Mouse (Mus musculus) lung, postnatal 0 days (tissue): ENCODE results near the gene Prkx. TPM values are rescaled to one million over a fixed set of nuclear protein-coding genes. Genes with fewer than 3 reads are reported as not detected.

Experiments used
- ATAC-seq: fragments of 200-750 bp; cut with Nextera tagmentation; 2 replicates; pipeline ENCODE4 v1.8.0; 2017; ENCODE audit warnings: moderate library complexity
- DNase-seq: peaks from one replicate; pipeline ENCODE4 v3.0.0-alpha.2; 2016; ENCODE audit warnings: low spot score
- H3K27ac ChIP-seq: fragments of 300-500 bp; sonication (generic); 2 replicates; pipeline ENCODE4 v1.5.1; 2014; ENCODE audit warnings: antibody characterized with exemption, mild to moderate bottlenecking, low read length, mixed read lengths
- H3K27me3 ChIP-seq: fragments of 300-500 bp; sonication (generic); replicated peaks from 2 replicates; pipeline ENCODE4 v1.6.1; 2014; ENCODE audit warnings: low read length, mixed read lengths; ENCODE audit not compliant: insufficient read depth
- H3K36me3 ChIP-seq: fragments of 300-500 bp; sonication (generic); 2 replicates; pipeline ENCODE4 v1.6.1; 2014; ENCODE audit warnings: low read length, mixed read lengths; ENCODE audit not compliant: insufficient read depth
- H3K4me1 ChIP-seq: fragments of 300-500 bp; sonication (generic); 2 replicates; pipeline ENCODE4 v1.6.1; 2014; ENCODE audit warnings: antibody characterized with exemption, low read depth, low read length, mixed read lengths; ENCODE audit not compliant: insufficient read depth
- H3K4me2 ChIP-seq: fragments of 300-500 bp; sonication (generic); replicated peaks from 2 replicates; pipeline ENCODE4 v1.6.1; 2014; ENCODE audit warnings: low read depth, mild to moderate bottlenecking, low read length, moderate library complexity, mixed read lengths
- H3K4me3 ChIP-seq: fragments of 300-500 bp; sonication (generic); 2 replicates; pipeline ENCODE4 v1.5.1; 2014; ENCODE audit warnings: low read depth, low read length
- H3K9ac ChIP-seq: fragments of 300-500 bp; sonication (generic); replicated peaks from 2 replicates; pipeline ENCODE4 v1.6.1; 2014; ENCODE audit warnings: low read depth, mild to moderate bottlenecking
- H3K9me3 ChIP-seq: fragments of 300-500 bp; sonication (generic); 2 replicates; pipeline ENCODE4 v1.6.1; 2016; ENCODE audit warnings: low read length, mixed read lengths
- CTCF ChIP-seq: IDR thresholded peaks from 2 replicates; pipeline ENCODE4 v1.5.1; 2016; ENCODE audit warnings: antibody characterized with exemption, mild to moderate bottlenecking
- EP300 ChIP-seq: IDR thresholded peaks from 2 replicates; pipeline ENCODE4 v1.6.1; 2016; ENCODE audit warnings: antibody characterized with exemption, mild to moderate bottlenecking, control low read depth
- WGBS: fragments of 180-500 bp; shearing (Covaris S2); extraction: QIAGEN DNeasy Blood & Tissue Kit; methylation state at CpG from one replicate; pipeline ENCODE4 v1.1.7; 2014; 5-methylcytosine and 5-hydroxymethylcytosine counted together
- polyA plus RNA-seq: library from polyadenylated mRNA; unstranded; fragments of >200 nt; fragmentation: Nextera tagmentation; extraction: Ambion mirVana; gene quantifications from 2 replicates; pipeline ENCODE4 v1.2.1, GENCODE M21; 2015

The Prkx gene
- polyA plus RNA-seq: 17.5 and 19.6 TPM in 2 replicates

DNA sequence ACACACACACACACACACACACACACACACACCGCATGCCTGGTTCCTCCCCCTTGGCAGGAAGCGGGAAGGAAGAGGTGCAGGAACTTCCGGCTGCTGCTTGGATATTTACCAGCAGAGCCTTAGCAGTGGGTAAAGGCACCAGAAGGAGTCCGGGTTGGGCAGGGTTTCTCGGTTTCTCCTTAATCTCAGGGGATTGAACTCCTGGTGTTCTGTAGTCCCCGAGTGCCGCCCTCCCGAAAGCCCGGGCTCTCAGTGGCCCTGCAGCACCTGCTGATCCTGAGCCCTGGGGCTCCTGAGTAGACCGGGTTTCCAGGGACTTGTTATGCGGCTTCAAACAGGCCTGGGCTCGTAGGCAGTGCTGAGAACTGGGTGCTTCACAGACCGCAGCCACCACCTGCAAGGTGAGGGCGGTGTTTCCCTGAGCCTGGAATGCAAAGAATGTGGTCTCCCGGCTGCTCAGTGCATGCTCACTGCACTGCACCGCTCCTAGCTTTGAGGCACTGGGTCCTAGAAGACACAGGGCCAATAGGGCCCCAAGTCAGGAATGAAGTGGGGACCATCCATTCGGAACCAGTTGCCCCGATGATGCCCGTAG lies at the start of gene Prkx:
TSS of gene Prkx (minus strand) at position 41 of the 598 bp plus-strand sequence.
- Histone ChIP-seq H3K9me3 (no peaks in the 10 kb centered on the region), H3K9ac (peak within 1 kb of the TSS; percentile 55), H3K27ac (peak within 1 kb of the TSS; percentile 88), H3K4me2 (peak within 1 kb of the TSS; percentile 55), H3K4me3 (peak within 1 kb of the TSS; percentile 66), H3K4me1 (no peaks in the 10 kb centered on the region), H3K27me3 (no peaks in the 10 kb centered on the region), H3K36me3 (no peaks in the 10 kb centered on the region)
- DNase-seq: peak; percentile 71
- TF ChIP-seq CTCF (no peak), EP300 (0 out of 2 replicates have a peak, but pooled peaks have one; percentile 42)
- WGBS: 18% methylated on average over 14 of the region's 19 CpGs
- peak; percentile 74 for ATAC-seq

DNA sequence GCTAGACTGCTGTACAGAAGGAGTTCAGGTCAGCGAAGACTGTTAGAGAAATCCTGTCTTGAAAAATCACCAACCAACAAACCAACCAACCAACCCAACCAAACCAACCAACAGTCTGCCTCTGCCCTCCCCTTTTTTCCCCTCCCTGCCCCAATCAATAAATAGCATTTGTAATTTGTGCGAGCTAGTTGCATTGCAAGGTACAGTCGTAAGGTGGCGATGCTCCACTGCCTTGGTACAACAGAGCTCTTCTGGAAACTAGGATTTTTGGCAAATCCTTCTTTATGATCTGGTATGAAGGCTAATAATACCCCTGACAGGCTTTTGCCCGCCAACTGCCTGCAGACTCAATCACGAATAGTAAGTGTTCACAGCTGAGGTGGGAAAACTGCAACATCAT lies 16.0 kb upstream of the Prkx start:
- no peak for ATAC-seq
- no peaks in the 10 kb centered on the region for H3K27me3 ChIP-seq
- no peak overlapping the region for H3K4me2 ChIP-seq
- TF ChIP-seq CTCF (peak; percentile 33), EP300 (no peak)
- no peak overlapping the region for H3K4me3 ChIP-seq
- H3K9ac ChIP-seq: no peak overlapping the region
- H3K9me3 ChIP-seq: no peaks in the 10 kb centered on the region
- H3K27ac ChIP-seq: no peak overlapping the region
- H3K4me1 ChIP-seq: no peaks in the 10 kb centered on the region
- 51% methylated on average over 6 of the region's 6 CpGs for WGBS
- no peaks in the 10 kb centered on the region for H3K36me3 ChIP-seq
- DNase-seq: no peak

DNA sequence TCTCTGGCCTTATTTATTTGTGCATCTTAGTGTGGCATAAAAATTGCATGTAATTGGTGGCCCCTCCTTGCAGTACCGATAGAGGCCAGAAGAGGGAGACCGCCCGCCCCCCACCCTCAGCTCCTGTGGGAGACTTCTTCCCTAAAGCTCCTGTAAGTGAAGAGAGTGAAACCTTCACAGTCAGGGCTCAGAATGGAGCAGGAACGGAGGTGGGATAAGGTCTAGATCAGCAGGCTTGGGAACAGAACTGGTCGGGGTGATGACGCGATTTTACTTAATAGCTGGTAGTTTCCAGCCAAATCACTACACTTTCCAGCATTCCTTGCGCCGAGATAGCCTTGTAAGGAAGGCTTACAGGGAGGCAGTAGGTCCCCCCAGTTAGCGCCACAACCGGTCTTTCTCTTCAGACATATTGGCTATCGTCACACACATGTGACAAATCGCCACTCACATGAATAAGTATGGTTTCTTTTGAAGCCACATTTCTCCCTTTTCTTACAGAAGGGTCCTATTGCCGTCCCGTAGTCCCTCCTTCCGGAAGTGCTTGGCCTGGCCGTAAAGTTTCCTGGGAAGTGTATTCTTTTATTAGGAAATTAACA lies 14.6 kb upstream of the Prkx start:
- no peaks in the 10 kb centered on the region for H3K9me3 ChIP-seq
- 0 out of 2 replicates have a peak overlapping the region, but pooled peaks have one; percentile 16 for H3K9ac ChIP-seq
- no peaks in the 10 kb centered on the region for H3K36me3 ChIP-seq
- DNase-seq (peak; percentile 60), ATAC-seq (peak; percentile 84)
- 14% methylated on average over 17 of the region's 17 CpGs for WGBS
- no peaks in the 10 kb centered on the region for H3K4me1 ChIP-seq
- TF ChIP-seq EP300 (no peak), CTCF (peak; percentile 81)
- H3K27ac ChIP-seq: peak overlapping the region; percentile 69
- H3K4me2 ChIP-seq: peak overlapping the region; percentile 47
- no peaks in the 10 kb centered on the region for H3K27me3 ChIP-seq
- H3K4me3 ChIP-seq: peak overlapping the region; percentile 42

DNA sequence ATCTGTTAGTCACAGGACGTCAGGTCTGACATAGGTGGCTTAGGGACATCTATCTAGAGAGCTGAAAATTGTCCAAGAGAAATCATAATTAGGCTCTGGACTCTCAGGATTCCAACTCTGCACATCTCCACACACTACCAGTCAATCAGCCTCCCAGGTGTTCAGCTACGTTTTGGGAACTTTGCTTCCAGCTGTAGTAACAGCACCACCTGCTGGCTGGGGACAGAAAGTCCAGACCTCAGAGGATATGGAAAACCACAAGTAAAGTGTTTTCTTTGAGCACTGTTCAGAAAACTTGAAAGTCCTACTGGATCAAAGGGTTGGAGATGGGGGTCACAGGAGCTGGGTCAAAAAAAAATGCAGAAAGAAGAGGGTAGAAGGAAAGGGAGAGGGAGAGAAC lies 12.5 kb upstream of the Prkx start:
- no peak overlapping the region for H3K9ac ChIP-seq
- whole genome bisulfite sequencing: 21% methylated on average over 2 of the region's 2 CpGs
- no peak overlapping the region for H3K27ac ChIP-seq
- no peaks in the 10 kb centered on the region for H3K4me1 ChIP-seq
- no peak overlapping the region for H3K4me3 ChIP-seq
- no peaks in the 10 kb centered on the region for H3K9me3 ChIP-seq
- TF ChIP-seq CTCF (peak; percentile 76), EP300 (no peak)
- DNase-seq (peak; percentile 51), ATAC-seq (no peak)
- H3K27me3 ChIP-seq: no peaks in the 10 kb centered on the region
- no peaks in the 10 kb centered on the region for H3K36me3 ChIP-seq
- no peak overlapping the region for H3K4me2 ChIP-seq

DNA sequence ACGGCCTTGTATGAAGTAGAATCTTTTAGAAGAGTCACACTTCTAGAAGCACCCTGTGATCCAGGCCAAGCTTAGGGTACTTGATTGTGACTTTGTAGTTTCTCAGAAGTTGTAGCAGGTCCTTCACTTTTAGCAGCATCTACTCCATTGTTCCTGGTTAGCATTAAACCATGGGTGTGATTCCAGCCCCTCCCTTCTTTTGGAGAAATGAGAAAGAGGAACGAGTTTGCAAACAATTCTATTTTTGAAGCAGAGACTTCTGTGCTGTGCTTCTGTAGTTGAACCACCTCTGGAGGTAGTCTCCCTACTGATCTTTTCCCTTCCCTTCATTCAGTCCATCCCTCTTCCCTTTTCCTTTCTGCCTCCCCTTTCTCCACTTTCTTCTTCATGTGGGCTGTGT lies 6.2 kb upstream of the Prkx start:
- H3K4me2 ChIP-seq: no peak overlapping the region
- no peak overlapping the region for H3K4me3 ChIP-seq
- 71% methylated on average over 2 of the region's 2 CpGs for WGBS
- H3K9ac ChIP-seq: no peak overlapping the region
- no peak for DNase-seq
- H3K36me3 ChIP-seq: no peaks in the 10 kb centered on the region
- ATAC-seq: no peak
- TF ChIP-seq EP300: no peak
- no peak for TF ChIP-seq CTCF
- no peak overlapping the region for H3K27ac ChIP-seq
- no peaks in the 10 kb centered on the region for H3K27me3 ChIP-seq
- H3K4me1 ChIP-seq: no peaks in the 10 kb centered on the region
- no peaks in the 10 kb centered on the region for H3K9me3 ChIP-seq

DNA sequence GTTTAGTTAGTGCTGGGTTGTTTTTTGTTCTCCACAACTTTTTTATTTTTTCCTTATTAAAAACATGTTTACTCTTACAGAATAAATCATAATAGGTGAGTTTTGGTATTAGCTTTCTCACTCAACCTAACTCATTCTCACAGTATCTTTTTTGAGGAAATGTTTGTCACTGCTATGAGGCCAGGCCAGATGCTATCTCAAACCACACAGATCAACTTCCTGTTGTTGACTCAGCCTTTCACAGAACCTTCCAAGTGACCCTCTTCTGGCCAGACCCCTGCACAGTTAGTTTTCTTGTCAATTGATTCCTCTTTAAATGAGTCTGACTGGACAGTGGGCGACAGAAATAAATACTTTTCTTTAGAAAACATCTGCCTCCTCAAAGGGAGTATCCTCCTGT lies 5.5 kb upstream of the Prkx start:
- Histone ChIP-seq H3K27me3 (no peaks in the 10 kb centered on the region), H3K4me2 (no peak overlapping the region), H3K9ac (no peak overlapping the region), H3K9me3 (no peaks in the 10 kb centered on the region), H3K4me1 (no peaks in the 10 kb centered on the region), H3K36me3 (no peaks in the 10 kb centered on the region), H3K4me3 (no peak overlapping the region), H3K27ac (no peak overlapping the region)
- no peak for DNase-seq
- TF ChIP-seq CTCF: no peak
- TF ChIP-seq EP300: no peak
- ATAC-seq: no peak
- WGBS: 36% methylated on average over 1 of the region's 1 CpGs
